Mouse (Mus musculus) heart, embryonic 10.5 days (tissue): ENCODE measurements around the gene Ostm1. TPM values are rescaled to one million over a fixed set of nuclear protein-coding genes. Genes with fewer than 3 reads are reported as not detected.

Source experiments
- DNase-seq: peaks from one replicate; pipeline ENCODE4 v3.0.0-alpha.2; 2017; ENCODE audit warnings: low spot score
- H3K27ac ChIP-seq: fragments of 300-500 bp; sonication (generic); 2 replicates; pipeline ENCODE4 v1.5.1; 2016; ENCODE audit warnings: mild to moderate bottlenecking
- H3K27me3 ChIP-seq: fragments of 300-500 bp; sonication (generic); 2 replicates; pipeline ENCODE4 v1.6.1; 2016; ENCODE audit warnings: mild to moderate bottlenecking; ENCODE audit not compliant: poor library complexity, insufficient read depth, severe bottlenecking
- H3K36me3 ChIP-seq: fragments of 300-500 bp; sonication (generic); 2 replicates; pipeline ENCODE4 v1.6.1; 2016; ENCODE audit warnings: mild to moderate bottlenecking, moderate library complexity
- H3K4me1 ChIP-seq: fragments of 300-500 bp; sonication (generic); 2 replicates; pipeline ENCODE4 v1.6.1; 2016; ENCODE audit warnings: mild to moderate bottlenecking
- H3K4me3 ChIP-seq: fragments of 300-500 bp; sonication (generic); 2 replicates; pipeline ENCODE4 v1.5.1; 2016; ENCODE audit warnings: mild to moderate bottlenecking, moderate library complexity
- H3K9me3 ChIP-seq: fragments of 300-500 bp; sonication (generic); 2 replicates; pipeline ENCODE4 v1.6.1; 2016; ENCODE audit warnings: mild to moderate bottlenecking, moderate library complexity
- WGBS: fragments of 180-500 bp; shearing (Covaris S2); methylation state at CpG from one replicate; pipeline ENCODE4 v1.1.7; 2016; 5-methylcytosine and 5-hydroxymethylcytosine counted together
- polyA plus RNA-seq: library from polyadenylated mRNA; unstranded; fragments of >200 nt; fragmentation: Nextera tagmentation; extraction: Ambion mirVana; gene quantifications from 2 replicates; pipeline ENCODE4 v1.2.1, GENCODE M21; 2016

Gene Ostm1
- polyA plus RNA-seq, 1 experiment from 2014 or later = 21.1 TPM

- Histone ChIP-seq H3K4me1 (peaks cover 15% of the 10 kb centered on the region), H3K27me3 (no peaks in the 10 kb centered on the region), H3K4me3 (no peak overlapping the region), H3K27ac (no peak overlapping the region), H3K36me3 (peaks cover 10% of the 10 kb centered on the region), H3K9me3 (no peaks in the 10 kb centered on the region)
- no peak for DNase-seq
- WGBS = 86% methylated on average over 8 of the region's 8 CpGs
These were observed 98.8 kb downstream of the Ostm1 start for GRCm38 (mm10) chr10:42682421-42682820.

- 80% methylated on average over 5 of the region's 5 CpGs for WGBS
- no peak for DNase-seq
- H3K9me3 ChIP-seq = no peaks in the 10 kb centered on the region
These were observed 104.3 kb downstream of the Ostm1 start for GRCm38 (mm10) chr10:42687873-42688272.

GRCm38 (mm10) chr10:42689694-42690093, 106.1 kb downstream of the Ostm1 start:
- Histone ChIP-seq H3K4me3 (no peak overlapping the region), H3K4me1 (peaks cover 5% of the 10 kb centered on the region; the same call in 1 of the 2 replicates), H3K27me3 (no peaks in the 10 kb centered on the region), H3K27ac (no peak overlapping the region), H3K36me3 (peaks cover 4% of the 10 kb centered on the region; the same call in 1 of the 2 replicates), H3K9me3 (no peaks in the 10 kb centered on the region)
- no peak for DNase-seq
- WGBS = 74% methylated on average over 1 of the region's 1 CpGs

More at GRCm38 (mm10) chr10:42687873-42688272, 104.3 kb downstream of the Ostm1 start:
- Histone ChIP-seq H3K36me3 (peaks cover 15% of the 10 kb centered on the region), H3K4me1 (peaks cover 5% of the 10 kb centered on the region; the same call in 1 of the 2 replicates), H3K27me3 (no peaks in the 10 kb centered on the region), H3K4me3 (no peak overlapping the region), H3K27ac (no peak overlapping the region)

- H3K27ac ChIP-seq = no peak overlapping the region
- H3K4me3 ChIP-seq = no peak overlapping the region
- peaks cover 4% of the 10 kb centered on the region; the same call in 1 of the 2 replicates for H3K36me3 ChIP-seq
- H3K4me1 ChIP-seq = peaks cover 5% of the 10 kb centered on the region; the same call in 1 of the 2 replicates
- WGBS = 62% methylated on average over 17 of the region's 17 CpGs
- DNase-seq = no peak
- H3K27me3 ChIP-seq = no peaks in the 10 kb centered on the region
- H3K9me3 ChIP-seq = no peaks in the 10 kb centered on the region
These were observed 106.8 kb downstream of the Ostm1 start for GRCm38 (mm10) chr10:42690233-42691028.

GRCm38 (mm10) chr10:42691051-42691450, 107.4 kb downstream of the Ostm1 start:
- 87% methylated on average over 2 of the region's 2 CpGs for WGBS
- Histone ChIP-seq H3K36me3 (peaks cover 4% of the 10 kb centered on the region; the same call in 1 of the 2 replicates), H3K4me3 (no peak overlapping the region), H3K27ac (no peak overlapping the region), H3K9me3 (no peaks in the 10 kb centered on the region), H3K4me1 (peaks cover 5% of the 10 kb centered on the region; the same call in 1 of the 2 replicates), H3K27me3 (no peaks in the 10 kb centered on the region)
- no peak for DNase-seq

GRCm38 (mm10) chr10:42692095-42692494, 108.5 kb downstream of the Ostm1 start:
- no peak overlapping the region for H3K27ac ChIP-seq
- WGBS = 75% methylated on average over 2 of the region's 2 CpGs
- DNase-seq = no peak

GRCm38 (mm10) chr10:42692794-42693193, 109.2 kb downstream of the Ostm1 start:
- H3K4me1 ChIP-seq = peaks cover 5% of the 10 kb centered on the region; the same call in 1 of the 2 replicates
- H3K36me3 ChIP-seq = peaks cover 4% of the 10 kb centered on the region; the same call in 1 of the 2 replicates
- no peak overlapping the region for H3K27ac ChIP-seq
- no peak overlapping the region for H3K4me3 ChIP-seq
- H3K27me3 ChIP-seq = no peaks in the 10 kb centered on the region
- no peaks in the 10 kb centered on the region for H3K9me3 ChIP-seq
- no peak for DNase-seq

More at GRCm38 (mm10) chr10:42692095-42692494, 108.5 kb downstream of the Ostm1 start:
- no peaks in the 10 kb centered on the region for H3K27me3 ChIP-seq
- peaks cover 4% of the 10 kb centered on the region; the same call in 1 of the 2 replicates for H3K36me3 ChIP-seq
- H3K4me1 ChIP-seq = peaks cover 5% of the 10 kb centered on the region; the same call in 1 of the 2 replicates
- H3K4me3 ChIP-seq = no peak overlapping the region
- no peaks in the 10 kb centered on the region for H3K9me3 ChIP-seq

- Histone ChIP-seq H3K27ac (no peak overlapping the region), H3K4me3 (no peak overlapping the region), H3K27me3 (no peaks in the 10 kb centered on the region), H3K36me3 (peaks cover 6% of the 10 kb centered on the region; the same call in 1 of the 2 replicates), H3K9me3 (no peaks in the 10 kb centered on the region), H3K4me1 (peaks cover 5% of the 10 kb centered on the region; the same call in 1 of the 2 replicates)
- 66% methylated on average over 2 of the region's 2 CpGs for WGBS
- no peak for DNase-seq
These were observed 109.9 kb downstream of the Ostm1 start for GRCm38 (mm10) chr10:42693482-42693881.

- Histone ChIP-seq H3K27me3 (no peaks in the 10 kb centered on the region), H3K9me3 (no peaks in the 10 kb centered on the region), H3K36me3 (peaks cover 10% of the 10 kb centered on the region), H3K27ac (no peak overlapping the region), H3K4me1 (no peaks in the 10 kb centered on the region), H3K4me3 (no peak overlapping the region)
- WGBS = 94% methylated on average over 13 of the region's 13 CpGs
- DNase-seq = no peak
These were observed 112.7 kb downstream of the Ostm1 start for GRCm38 (mm10) chr10:42696361-42696760.

- 22% methylated on average over 8 of the region's 8 CpGs for WGBS
- peaks cover 10% of the 10 kb centered on the region for H3K36me3 ChIP-seq
- no peaks in the 10 kb centered on the region for H3K9me3 ChIP-seq
- no peak overlapping the region for H3K27ac ChIP-seq
- DNase-seq = no peak
- no peaks in the 10 kb centered on the region for H3K4me1 ChIP-seq
- no peak overlapping the region for H3K4me3 ChIP-seq
- H3K27me3 ChIP-seq = no peaks in the 10 kb centered on the region
These were observed 113.4 kb downstream of the Ostm1 start for GRCm38 (mm10) chr10:42697007-42697406.

GRCm38 (mm10) chr10:42698375-42698774, 114.8 kb downstream of the Ostm1 start:
- Histone ChIP-seq H3K4me3 (no peak overlapping the region), H3K9me3 (no peaks in the 10 kb centered on the region), H3K27ac (no peak overlapping the region), H3K27me3 (no peaks in the 10 kb centered on the region), H3K4me1 (no peaks in the 10 kb centered on the region), H3K36me3 (peaks cover 13% of the 10 kb centered on the region)
- DNase-seq = no peak
- 91% methylated on average over 9 of the region's 9 CpGs for WGBS

- WGBS = 93% methylated on average over 8 of the region's 8 CpGs
- no peak overlapping the region for H3K27ac ChIP-seq
- no peaks in the 10 kb centered on the region for H3K9me3 ChIP-seq
- H3K4me1 ChIP-seq = no peaks in the 10 kb centered on the region
- H3K4me3 ChIP-seq = no peak overlapping the region
- H3K36me3 ChIP-seq = peaks cover 19% of the 10 kb centered on the region
- no peak for DNase-seq
- H3K27me3 ChIP-seq = no peaks in the 10 kb centered on the region
These were observed 115.4 kb downstream of the Ostm1 start for GRCm38 (mm10) chr10:42698994-42699393.

GRCm38 (mm10) chr10:42702111-42702510, 118.5 kb downstream of the Ostm1 start:
- Histone ChIP-seq H3K9me3 (no peaks in the 10 kb centered on the region), H3K27me3 (no peaks in the 10 kb centered on the region), H3K4me3 (no peak overlapping the region), H3K27ac (no peak overlapping the region), H3K4me1 (no peaks in the 10 kb centered on the region), H3K36me3 (peaks cover 28% of the 10 kb centered on the region)
- 90% methylated on average over 2 of the region's 2 CpGs for WGBS
- DNase-seq = no peak
